Mouse (Mus musculus) liver, adult 2 months (tissue): ENCODE measurements at regions not wholly inside any gene's neighbourhood (a gene's known extent, or its start where the extent isn't known, plus 50 kb on each side); places are given as distances from the start of the nearest gene placed in this dataset.

Experiments used
- CTCF ChIP-seq: fragments of 200-500 bp; IDR thresholded peaks from 2 replicates; pipeline ENCODE4 v1.5.1; 2011; ENCODE audit warnings: low read depth, low read length, control low read depth
- POLR2A ChIP-seq: fragments of 200-500 bp; IDR thresholded peaks from 2 replicates; pipeline ENCODE4 v1.6.1; 2011; ENCODE audit warnings: low read length, control low read depth; ENCODE audit not compliant: insufficient read depth; ENCODE audit errors: extremely low read depth

GRCm38 (mm10) chr10:56519041-56519440 is 141.9 kb downstream of the Gja1 start:
- TF ChIP-seq POLR2A (no peak), CTCF (no peak)
